Mouse (Mus musculus): ENCODE measurements around the gene Rbm47. TPM values are rescaled to one million over a fixed set of nuclear protein-coding genes. Genes with fewer than 3 reads are reported as not detected.

The Rbm47 gene
- polyA plus RNA-seq, 1 experiment from 2014 or later, result 41.5 TPM

GRCm38 (mm10) chr5:66138597-66138996 lies 34.3 kb downstream of the Rbm47 start:
- Histone ChIP-seq H3K27ac (ENCODE audit: low read length) (no peak overlapping the region), H3K36me3 (ENCODE audit: insufficient read depth, low read length) (no peaks in the 10 kb centered on the region), H3K4me3 (ENCODE audit: low read depth, low read length) (no peak overlapping the region), H3K9ac (replicated peaks; ENCODE audit: low read depth) (no peak overlapping the region), H3K27me3 (replicated peaks; ENCODE audit: insufficient read depth, low read length) (no peaks in the 10 kb centered on the region), H3K4me1 (ENCODE audit: insufficient read depth, low read depth, low read length) (no peaks in the 10 kb centered on the region; the same call in 1 of the 2 replicates), H3K4me2 (replicated peaks; ENCODE audit: low read depth, low read length) (no peak overlapping the region), H3K9me3 (ENCODE audit: low read length) (no peaks in the 10 kb centered on the region)
- WGBS, result 37% methylated on average over 10 of the region's 10 CpGs
- no peak for ATAC-seq
- TF ChIP-seq EP300 (IDR thresholded peaks at IDR 0.05) (no peak), CTCF (IDR thresholded peaks at IDR 0.05) (no peak)
- DNase-seq (ENCODE audit: low spot score), result peak; percentile 68

DNA sequence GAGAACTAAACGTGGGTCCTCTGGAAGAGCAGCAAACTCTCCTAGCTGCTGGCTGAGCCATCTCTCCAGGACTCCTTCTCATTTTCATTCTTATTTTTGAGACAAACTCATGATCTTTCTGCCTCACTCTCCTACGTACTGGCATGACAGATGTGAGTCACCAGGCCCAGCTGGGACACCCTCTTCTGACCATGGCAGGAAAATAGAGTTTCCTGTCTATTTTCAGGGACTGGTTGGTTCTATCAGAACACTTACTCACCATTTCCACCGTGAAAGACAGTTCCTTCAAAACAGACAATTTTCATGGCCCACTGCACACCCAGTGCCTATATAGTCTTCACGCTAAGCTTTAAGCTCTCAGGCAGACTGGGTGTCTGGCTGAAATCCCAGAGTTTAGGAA lies 35.7 kb downstream of the Rbm47 start:
- H3K4me2 ChIP-seq (replicated peaks; ENCODE audit: low read depth, low read length), result no peak overlapping the region
- H3K36me3 ChIP-seq (ENCODE audit: insufficient read depth, low read length), result no peaks in the 10 kb centered on the region
- ATAC-seq (no peak), DNase-seq (ENCODE audit: low spot score) (no peak)
- H3K27me3 ChIP-seq (replicated peaks; ENCODE audit: insufficient read depth, low read length), result no peaks in the 10 kb centered on the region
- 63% methylated on average over 4 of the region's 4 CpGs for WGBS
- no peak overlapping the region for H3K27ac ChIP-seq (ENCODE audit: low read length)
- H3K9me3 ChIP-seq (ENCODE audit: low read length), result no peaks in the 10 kb centered on the region
- H3K9ac ChIP-seq (replicated peaks; ENCODE audit: low read depth), result no peak overlapping the region
- TF ChIP-seq EP300 (IDR thresholded peaks at IDR 0.05), result no peak
- no peak overlapping the region for H3K4me3 ChIP-seq (ENCODE audit: low read depth, low read length)
- H3K4me1 ChIP-seq (ENCODE audit: insufficient read depth, low read depth, low read length), result no peaks in the 10 kb centered on the region; the same call in 1 of the 2 replicates

DNA sequence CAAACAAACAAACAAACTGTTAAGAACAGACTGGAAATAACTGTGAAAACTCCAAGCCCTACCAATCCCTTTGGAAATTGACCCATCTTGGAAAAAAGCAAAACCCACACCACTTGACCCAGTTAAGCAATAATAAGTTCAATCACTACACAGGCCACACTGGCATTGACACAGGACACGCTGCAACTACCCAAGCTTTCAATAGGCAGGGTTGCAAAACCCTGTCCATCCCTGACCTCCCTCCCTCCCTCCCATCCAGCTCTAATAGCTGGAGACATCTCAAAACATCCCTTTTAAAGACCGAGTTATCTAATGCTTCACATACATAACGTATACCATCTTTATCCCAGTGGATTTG lies 37.1 kb downstream of the Rbm47 start:
- Histone ChIP-seq H3K9me3 (ENCODE audit: low read length) (no peaks in the 10 kb centered on the region), H3K9ac (replicated peaks; ENCODE audit: low read depth) (no peak overlapping the region), H3K27ac (ENCODE audit: low read length) (no peak overlapping the region), H3K36me3 (ENCODE audit: insufficient read depth, low read length) (no peaks in the 10 kb centered on the region), H3K27me3 (replicated peaks; ENCODE audit: insufficient read depth, low read length) (no peaks in the 10 kb centered on the region), H3K4me3 (ENCODE audit: low read depth, low read length) (no peak overlapping the region), H3K4me2 (replicated peaks; ENCODE audit: low read depth, low read length) (no peak overlapping the region), H3K4me1 (ENCODE audit: insufficient read depth, low read depth, low read length) (no peaks in the 10 kb centered on the region; the same call in 1 of the 2 replicates)
- no peak for DNase-seq (ENCODE audit: low spot score)
- 59% methylated on average over 3 of the region's 3 CpGs for WGBS
- TF ChIP-seq CTCF (IDR thresholded peaks at IDR 0.05), result no peak
- TF ChIP-seq EP300 (IDR thresholded peaks at IDR 0.05), result no peak
- ATAC-seq, result no peak

GRCm38 (mm10) chr5:66135161-66135852 lies 37.6 kb downstream of the Rbm47 start:
- Histone ChIP-seq H3K27me3 (replicated peaks; ENCODE audit: insufficient read depth, low read length) (no peaks in the 10 kb centered on the region), H3K9ac (replicated peaks; ENCODE audit: low read depth) (no peak overlapping the region), H3K4me2 (replicated peaks; ENCODE audit: low read depth, low read length) (no peak overlapping the region), H3K9me3 (ENCODE audit: low read length) (no peaks in the 10 kb centered on the region), H3K4me1 (ENCODE audit: insufficient read depth, low read depth, low read length) (no peaks in the 10 kb centered on the region; the same call in 1 of the 2 replicates), H3K27ac (ENCODE audit: low read length) (no peak overlapping the region), H3K4me3 (ENCODE audit: low read depth, low read length) (no peak overlapping the region), H3K36me3 (ENCODE audit: insufficient read depth, low read length) (no peaks in the 10 kb centered on the region)
- peak; percentile 27 for DNase-seq (ENCODE audit: low spot score)
- WGBS, result 52% methylated on average over 11 of the region's 11 CpGs
- no peak for ATAC-seq
- TF ChIP-seq EP300 (IDR thresholded peaks at IDR 0.05) (no peak), CTCF (IDR thresholded peaks at IDR 0.05) (no peak)

GRCm38 (mm10) chr5:66134578-66134977 lies 38.3 kb downstream of the Rbm47 start:
- TF ChIP-seq EP300 (IDR thresholded peaks at IDR 0.05), result no peak
- peak; percentile 56 for TF ChIP-seq CTCF (IDR thresholded peaks at IDR 0.05)
- no peaks in the 10 kb centered on the region for H3K36me3 ChIP-seq (ENCODE audit: insufficient read depth, low read length)
- H3K4me1 ChIP-seq (ENCODE audit: insufficient read depth, low read depth, low read length), result no peaks in the 10 kb centered on the region; the same call in 1 of the 2 replicates
- H3K27me3 ChIP-seq (replicated peaks; ENCODE audit: insufficient read depth, low read length), result no peaks in the 10 kb centered on the region
- no peak overlapping the region for H3K4me2 ChIP-seq (replicated peaks; ENCODE audit: low read depth, low read length)
- 89% methylated on average over 7 of the region's 7 CpGs for WGBS
- no peak overlapping the region for H3K9ac ChIP-seq (replicated peaks; ENCODE audit: low read depth)
- ATAC-seq (no peak), DNase-seq (ENCODE audit: low spot score) (no peak)
- H3K4me3 ChIP-seq (ENCODE audit: low read depth, low read length), result no peak overlapping the region
- no peak overlapping the region for H3K27ac ChIP-seq (ENCODE audit: low read length)
- H3K9me3 ChIP-seq (ENCODE audit: low read length), result no peaks in the 10 kb centered on the region

GRCm38 (mm10) chr5:66128948-66129347 lies 44.0 kb downstream of the Rbm47 start:
- no peaks in the 10 kb centered on the region for H3K9me3 ChIP-seq (ENCODE audit: low read length)
- no peaks in the 10 kb centered on the region for H3K4me1 ChIP-seq (ENCODE audit: insufficient read depth, low read depth, low read length)
- TF ChIP-seq CTCF (IDR thresholded peaks at IDR 0.05) (no peak), EP300 (IDR thresholded peaks at IDR 0.05) (no peak)
- H3K27ac ChIP-seq (ENCODE audit: low read length), result no peak overlapping the region
- DNase-seq (ENCODE audit: low spot score) (no peak), ATAC-seq (no peak)
- no peaks in the 10 kb centered on the region for H3K27me3 ChIP-seq (replicated peaks; ENCODE audit: insufficient read depth, low read length)
- WGBS, result 77% methylated on average over 3 of the region's 3 CpGs
- no peak overlapping the region for H3K4me2 ChIP-seq (replicated peaks; ENCODE audit: low read depth, low read length)
- H3K36me3 ChIP-seq (ENCODE audit: insufficient read depth, low read length), result no peaks in the 10 kb centered on the region
- no peak overlapping the region for H3K9ac ChIP-seq (replicated peaks; ENCODE audit: low read depth)
- no peak overlapping the region for H3K4me3 ChIP-seq (ENCODE audit: low read depth, low read length)

Measured in lung, postnatal 0 days (tissue).